Mouse (Mus musculus): ENCODE data around the gene Ntng1. TPM values are rescaled to one million over a fixed set of nuclear protein-coding genes. Genes with fewer than 3 reads are reported as not detected.

The Ntng1 gene
- polyA plus RNA-seq, 1 experiment from 2014 or later, result 1.2 TPM

- Histone ChIP-seq H3K4me1 (replicated peaks; ENCODE audit: control insufficient read depth, insufficient read depth) (no peaks in the 10 kb centered on the region), H3K9ac (ENCODE audit: low read length) (no peak overlapping the region), H3K9me3 (ENCODE audit: control insufficient read depth, low read length) (no peaks in the 10 kb centered on the region), H3K4me3 (ENCODE audit: low read depth, low read length) (no peak overlapping the region), H3K4me2 (replicated peaks; ENCODE audit: low read depth) (no peak overlapping the region), H3K27ac (replicated peaks) (no peak overlapping the region), H3K36me3 (ENCODE audit: control insufficient read depth, insufficient read depth, low read length) (no peaks in the 10 kb centered on the region), H3K27me3 (ENCODE audit: control insufficient read depth, insufficient read depth, low read length) (no peaks in the 10 kb centered on the region)
- ATAC-seq (ENCODE audit: low FRiP score, low TSS enrichment) (no peak), DNase-seq (ENCODE audit: low spot score) (no peak)
- no peak for TF ChIP-seq EP300 (optimal IDR thresholded peaks at IDR 0.05)
- TF ChIP-seq CTCF (IDR thresholded peaks at IDR 0.05; ENCODE audit: low read depth), result no peak
- WGBS, result 68% methylated on average over 4 of the region's 4 CpGs
Observed at GRCm38 (mm10) chr3:109975106-109975505, 168.7 kb downstream of the Ntng1 start.

- H3K27ac ChIP-seq (replicated peaks), result no peak overlapping the region
- 75% methylated on average over 1 of the region's 1 CpGs for WGBS
Observed at GRCm38 (mm10) chr3:109971465-109971864, 172.3 kb downstream of the Ntng1 start.

GRCm38 (mm10) chr3:109970181-109970580 is 173.6 kb downstream of the Ntng1 start:
- ATAC-seq (ENCODE audit: low FRiP score, low TSS enrichment) (no peak), DNase-seq (ENCODE audit: low spot score) (no peak)
- no peak overlapping the region for H3K9ac ChIP-seq (ENCODE audit: low read length)
- H3K27me3 ChIP-seq (ENCODE audit: control insufficient read depth, insufficient read depth, low read length), result no peaks in the 10 kb centered on the region
- no peaks in the 10 kb centered on the region for H3K9me3 ChIP-seq (ENCODE audit: control insufficient read depth, low read length)
- no peaks in the 10 kb centered on the region for H3K4me1 ChIP-seq (replicated peaks; ENCODE audit: control insufficient read depth, insufficient read depth)
- no peak overlapping the region for H3K4me3 ChIP-seq (ENCODE audit: low read depth, low read length)
- H3K4me2 ChIP-seq (replicated peaks; ENCODE audit: low read depth), result no peak overlapping the region
- TF ChIP-seq EP300 (optimal IDR thresholded peaks at IDR 0.05) (no peak), CTCF (IDR thresholded peaks at IDR 0.05; ENCODE audit: low read depth) (no peak)
- H3K36me3 ChIP-seq (ENCODE audit: control insufficient read depth, insufficient read depth, low read length), result no peaks in the 10 kb centered on the region
- H3K27ac ChIP-seq (replicated peaks), result no peak overlapping the region

More at GRCm38 (mm10) chr3:109971465-109971864, 172.3 kb downstream of the Ntng1 start:
- no peak for DNase-seq (ENCODE audit: low spot score)
- TF ChIP-seq EP300 (optimal IDR thresholded peaks at IDR 0.05) (no peak), CTCF (IDR thresholded peaks at IDR 0.05; ENCODE audit: low read depth) (no peak)
- Histone ChIP-seq H3K4me2 (replicated peaks; ENCODE audit: low read depth) (no peak overlapping the region), H3K27me3 (ENCODE audit: control insufficient read depth, insufficient read depth, low read length) (no peaks in the 10 kb centered on the region), H3K9me3 (ENCODE audit: control insufficient read depth, low read length) (no peaks in the 10 kb centered on the region), H3K9ac (ENCODE audit: low read length) (no peak overlapping the region), H3K4me1 (replicated peaks; ENCODE audit: control insufficient read depth, insufficient read depth) (no peaks in the 10 kb centered on the region), H3K36me3 (ENCODE audit: control insufficient read depth, insufficient read depth, low read length) (no peaks in the 10 kb centered on the region), H3K4me3 (ENCODE audit: low read depth, low read length) (no peak overlapping the region)
- no peak for ATAC-seq (ENCODE audit: low FRiP score, low TSS enrichment)

- no peak overlapping the region for H3K9ac ChIP-seq (ENCODE audit: low read length)
- H3K27ac ChIP-seq (replicated peaks), result no peak overlapping the region
- TF ChIP-seq CTCF (IDR thresholded peaks at IDR 0.05; ENCODE audit: low read depth), result no peak
- TF ChIP-seq EP300 (optimal IDR thresholded peaks at IDR 0.05), result no peak
- 80% methylated on average over 2 of the region's 2 CpGs for WGBS
- no peaks in the 10 kb centered on the region for H3K9me3 ChIP-seq (ENCODE audit: control insufficient read depth, low read length)
- no peaks in the 10 kb centered on the region for H3K4me1 ChIP-seq (replicated peaks; ENCODE audit: control insufficient read depth, insufficient read depth)
- no peaks in the 10 kb centered on the region for H3K36me3 ChIP-seq (ENCODE audit: control insufficient read depth, insufficient read depth, low read length)
- DNase-seq (ENCODE audit: low spot score), result no peak
- no peaks in the 10 kb centered on the region for H3K27me3 ChIP-seq (ENCODE audit: control insufficient read depth, insufficient read depth, low read length)
- ATAC-seq (ENCODE audit: low FRiP score, low TSS enrichment), result no peak
- H3K4me3 ChIP-seq (ENCODE audit: low read depth, low read length), result no peak overlapping the region
- H3K4me2 ChIP-seq (replicated peaks; ENCODE audit: low read depth), result no peak overlapping the region
Observed at GRCm38 (mm10) chr3:109962631-109963030, 181.2 kb downstream of the Ntng1 start.

GRCm38 (mm10) chr3:109942960-109943359 is 200.9 kb downstream of the Ntng1 start:
- WGBS, result 74% methylated on average over 1 of the region's 1 CpGs
- ATAC-seq (ENCODE audit: low FRiP score, low TSS enrichment) (no peak), DNase-seq (ENCODE audit: low spot score) (no peak)
- no peak overlapping the region for H3K4me3 ChIP-seq (ENCODE audit: low read depth, low read length)
- H3K27ac ChIP-seq (replicated peaks), result no peak overlapping the region
- H3K36me3 ChIP-seq (ENCODE audit: control insufficient read depth, insufficient read depth, low read length), result no peaks in the 10 kb centered on the region
- H3K4me1 ChIP-seq (replicated peaks; ENCODE audit: control insufficient read depth, insufficient read depth), result no peaks in the 10 kb centered on the region
- no peaks in the 10 kb centered on the region for H3K9me3 ChIP-seq (ENCODE audit: control insufficient read depth, low read length)
- no peak overlapping the region for H3K9ac ChIP-seq (ENCODE audit: low read length)
- H3K27me3 ChIP-seq (ENCODE audit: control insufficient read depth, insufficient read depth, low read length), result no peaks in the 10 kb centered on the region
- TF ChIP-seq CTCF (IDR thresholded peaks at IDR 0.05; ENCODE audit: low read depth) (no peak), EP300 (optimal IDR thresholded peaks at IDR 0.05) (no peak)
- no peak overlapping the region for H3K4me2 ChIP-seq (replicated peaks; ENCODE audit: low read depth)

- Histone ChIP-seq H3K27me3 (ENCODE audit: control insufficient read depth, insufficient read depth, low read length) (no peaks in the 10 kb centered on the region), H3K27ac (replicated peaks) (no peak overlapping the region), H3K9me3 (ENCODE audit: control insufficient read depth, low read length) (no peaks in the 10 kb centered on the region), H3K4me1 (replicated peaks; ENCODE audit: control insufficient read depth, insufficient read depth) (no peaks in the 10 kb centered on the region), H3K36me3 (ENCODE audit: control insufficient read depth, insufficient read depth, low read length) (no peaks in the 10 kb centered on the region), H3K9ac (ENCODE audit: low read length) (no peak overlapping the region), H3K4me3 (ENCODE audit: low read depth, low read length) (no peak overlapping the region), H3K4me2 (replicated peaks; ENCODE audit: low read depth) (no peak overlapping the region)
- ATAC-seq (ENCODE audit: low FRiP score, low TSS enrichment) (no peak), DNase-seq (ENCODE audit: low spot score) (no peak)
- 81% methylated on average over 2 of the region's 2 CpGs for WGBS
- TF ChIP-seq CTCF (IDR thresholded peaks at IDR 0.05; ENCODE audit: low read depth), result no peak
- no peak for TF ChIP-seq EP300 (optimal IDR thresholded peaks at IDR 0.05)
Observed at GRCm38 (mm10) chr3:109937634-109938033, 206.2 kb downstream of the Ntng1 start.

All from stomach, postnatal 0 days (tissue).